Mouse (Mus musculus) inflammation-experienced regulatory T-cells, adult 6 months (primary cell): Measurements from ENCODE around the gene Kank4. TPM values are rescaled to one million over a fixed set of nuclear protein-coding genes. Genes with fewer than 3 reads are reported as not detected.
"Not testable (repeated sequence)": the region's sequence is repeated elsewhere in the genome, so short reads cannot be mapped to it uniquely, and the experiment has no call there.

Experiments
- ATAC-seq: one replicate; pipeline ENCODE4 v1.8.0; 2017
- polyA plus RNA-seq, 3 experiments: library from polyadenylated mRNA; unstranded; fragments of 100-300 nt; shearing (Covaris generic); gene quantifications; one replicate each; pipeline ENCODE4 v1.2.1; 2017

The Kank4 gene
- polyA plus RNA-seq, 3 experiments from 2014 or later: not detected

- ATAC-seq: no peak
Observed at GRCm38 (mm10) chr4:98773785-98774184, 43.6 kb downstream of the Kank4 start.

DNA sequence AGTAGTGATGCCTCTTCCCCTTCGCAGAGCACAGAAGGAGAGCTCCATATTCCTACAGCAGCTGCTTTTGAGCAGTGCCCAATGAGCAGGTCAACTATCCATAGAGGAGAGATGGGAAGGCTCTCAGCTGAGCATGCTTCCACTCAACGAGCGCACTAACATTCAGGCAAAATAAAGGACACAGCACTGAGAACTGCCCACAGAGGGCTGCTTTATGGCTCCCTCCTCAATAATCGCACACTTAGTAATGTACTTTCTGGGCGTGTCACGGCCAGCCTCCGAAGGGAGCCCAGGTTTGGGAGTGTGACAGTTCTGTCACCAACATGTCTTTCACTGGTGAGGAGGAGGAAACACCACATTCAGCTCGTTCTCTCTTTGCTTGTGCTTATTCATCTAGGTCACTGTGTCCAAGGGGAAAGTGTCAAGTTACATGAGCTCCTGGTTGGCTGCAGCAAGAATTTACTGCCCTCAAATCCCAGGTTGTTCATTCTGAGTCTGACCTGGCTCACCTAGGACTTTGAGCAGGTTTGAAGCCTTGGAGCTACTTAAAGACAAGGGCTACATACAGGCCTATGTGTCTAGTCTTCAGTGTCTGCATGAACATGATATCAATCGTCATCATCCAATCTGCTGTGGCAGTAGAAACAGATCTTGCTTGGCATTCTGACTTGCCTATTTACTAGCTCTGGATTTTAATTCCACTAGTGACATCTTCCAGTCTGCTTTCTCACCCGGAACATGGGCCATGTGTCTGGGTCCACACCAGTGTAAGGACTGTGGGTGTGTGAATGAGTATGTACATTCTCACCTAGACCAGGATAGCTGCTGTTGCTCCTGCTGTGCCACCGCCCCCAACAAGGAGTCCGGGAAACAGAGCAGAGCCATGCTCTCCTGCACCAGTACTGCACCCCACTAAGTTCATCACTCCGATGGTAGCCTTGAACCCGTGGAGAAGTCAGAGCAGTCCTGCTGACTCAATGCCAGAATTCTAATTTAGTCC is 49.9 kb downstream of the Kank4 start:
- ATAC-seq: no peak

- ATAC-seq: no peak
Observed at GRCm38 (mm10) chr4:98758872-98759518, 58.3 kb downstream of the Kank4 start.

DNA sequence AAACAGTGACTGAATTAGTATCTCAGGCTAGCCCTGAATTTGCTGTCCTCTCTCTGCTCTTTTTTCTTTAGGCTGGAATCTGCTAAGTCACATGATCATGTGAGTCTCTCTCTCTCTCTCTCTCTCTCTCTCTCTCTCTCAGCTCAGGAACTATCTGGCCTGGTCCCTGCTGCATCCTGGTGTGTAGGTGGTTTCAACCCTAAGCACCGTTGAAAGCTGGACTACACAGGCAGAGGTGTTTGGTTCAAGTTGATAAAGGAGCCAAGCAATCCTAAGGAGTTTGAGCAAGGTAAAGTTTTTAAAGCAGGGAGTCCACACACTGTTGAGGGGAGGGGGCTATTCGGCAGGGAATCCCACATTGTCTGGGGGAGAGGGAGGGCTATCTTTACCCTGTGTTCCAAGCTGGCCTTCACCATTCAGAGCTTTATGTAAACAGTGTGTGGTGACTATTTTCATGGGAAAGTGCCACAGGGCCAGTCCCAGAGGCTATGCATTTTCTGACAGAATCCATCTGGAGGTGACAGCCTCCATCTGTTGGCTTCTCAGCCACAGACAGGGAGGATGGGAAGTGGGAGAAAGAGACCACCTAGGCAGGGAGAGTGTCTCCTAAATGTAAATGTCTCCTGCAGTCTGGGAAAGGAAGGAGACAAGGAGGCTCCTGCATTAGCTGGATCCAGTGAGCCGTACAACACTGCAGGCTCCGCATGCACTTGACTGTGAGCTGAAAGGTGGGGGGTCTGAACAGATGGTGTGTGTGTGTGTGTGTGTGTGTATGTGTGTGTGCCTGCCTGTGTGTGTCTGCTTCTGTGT is 59.1 kb downstream of the Kank4 start:
- ATAC-seq: no peak

- ATAC-seq: no peak
Observed at GRCm38 (mm10) chr4:98756141-98756540, 61.2 kb downstream of the Kank4 start.

DNA sequence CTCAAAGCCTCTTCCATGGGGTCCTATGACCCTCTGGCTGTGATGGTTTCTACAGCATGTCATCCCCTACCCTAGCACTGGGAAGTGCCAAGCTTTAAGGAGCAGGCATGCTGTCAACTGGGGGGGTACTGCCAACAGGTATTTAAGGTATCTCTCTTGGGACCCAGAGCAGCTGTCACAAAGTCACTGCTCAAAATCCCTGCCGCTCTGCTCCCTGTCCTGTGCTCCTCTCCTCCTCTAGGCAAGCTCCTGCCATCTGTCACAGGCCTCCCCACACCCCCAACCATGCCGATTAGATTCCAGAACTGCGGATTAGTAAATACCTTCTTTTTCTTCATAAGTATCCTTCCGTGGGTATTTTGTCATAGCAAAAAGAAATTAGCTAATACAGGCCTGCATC is 62.9 kb downstream of the Kank4 start:
- ATAC-seq: no peak

GRCm38 (mm10) chr4:98743906-98744210 is 73.5 kb downstream of the Kank4 start:
- no peak for ATAC-seq

GRCm38 (mm10) chr4:98743209-98743905 is 74.0 kb downstream of the Kank4 start:
- ATAC-seq: no peak

GRCm38 (mm10) chr4:98739753-98740152 is 77.6 kb downstream of the Kank4 start:
- ATAC-seq: no peak

- no peak for ATAC-seq
Observed at GRCm38 (mm10) chr4:98733660-98734059, 83.7 kb downstream of the Kank4 start.

- no peak for ATAC-seq
Observed at GRCm38 (mm10) chr4:98728716-98729115, 88.6 kb downstream of the Kank4 start.

GRCm38 (mm10) chr4:98727959-98728347 is 89.4 kb downstream of the Kank4 start:
- no peak for ATAC-seq

DNA sequence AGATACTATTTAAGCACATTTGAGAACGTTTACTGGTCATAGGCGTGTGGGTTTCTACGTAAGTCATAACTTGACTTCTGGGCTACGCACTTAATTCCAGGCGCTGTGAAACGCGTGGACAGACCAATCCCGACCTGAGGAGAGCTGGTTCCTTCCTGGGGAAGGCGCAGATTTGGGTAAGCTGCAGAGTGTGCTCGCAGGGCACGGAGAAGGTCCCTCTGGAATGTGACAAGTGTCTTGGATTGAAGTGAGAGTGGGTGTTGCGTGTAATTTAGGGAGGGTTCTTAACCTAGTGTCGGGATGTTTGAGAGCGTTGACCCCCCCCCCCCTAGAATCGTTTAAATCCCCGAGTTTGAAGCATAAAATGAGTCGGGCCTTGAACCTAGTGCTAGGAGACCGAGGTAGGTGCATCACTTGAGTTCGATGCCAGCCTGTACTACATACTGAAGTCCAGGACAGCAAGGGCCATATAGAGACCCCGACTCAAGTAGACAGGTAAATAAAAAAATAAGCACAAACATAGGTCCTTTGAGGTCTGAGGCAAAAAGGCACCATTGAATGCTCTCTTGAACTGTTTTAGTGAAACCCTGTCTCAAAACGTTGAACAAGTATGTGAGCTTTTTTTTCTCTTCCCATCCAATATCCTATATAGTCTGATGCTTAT is 89.9 kb downstream of the Kank4 start:
- no peak for ATAC-seq

DNA sequence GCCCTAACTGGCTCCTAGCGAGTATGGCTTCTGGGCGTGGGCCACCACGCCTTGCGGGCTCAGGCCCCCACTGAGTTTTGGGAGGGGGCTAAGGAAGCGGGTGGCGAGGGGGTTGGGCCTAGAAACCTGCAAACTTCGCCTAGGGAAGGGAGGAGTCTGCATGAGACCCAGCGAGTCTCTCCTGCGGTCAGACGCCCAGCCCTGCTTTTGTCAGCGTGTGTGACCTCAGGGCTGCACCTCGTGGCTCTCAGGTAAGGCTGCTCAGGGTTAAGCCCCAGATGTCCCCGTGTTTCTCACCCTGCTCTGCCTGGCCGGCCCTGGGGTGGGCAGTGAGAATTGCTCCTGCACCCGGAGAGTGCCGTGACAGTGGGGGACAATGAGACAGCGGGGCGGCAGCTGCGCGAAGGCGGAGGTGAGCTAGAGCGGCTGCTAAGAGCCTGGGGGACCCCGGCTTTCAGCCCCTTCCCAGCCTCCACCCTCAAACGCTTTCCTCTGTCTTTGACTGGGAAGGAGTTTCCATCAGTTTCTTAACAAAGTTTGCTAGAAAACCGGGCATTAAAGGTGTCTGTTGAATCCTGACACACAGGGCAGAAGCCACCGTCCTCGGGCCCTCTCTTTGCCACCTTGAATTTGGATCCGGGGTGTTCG is 90.6 kb downstream of the Kank4 start, which contains the start of gene L1td1:
Gene L1td1 (plus strand): TSS at position 145 of the 648 bp plus-strand sequence.
- no peak for ATAC-seq

- no peak for ATAC-seq
Observed at GRCm38 (mm10) chr4:98725439-98725838, 91.9 kb downstream of the Kank4 start.

- ATAC-seq: not testable (repeated sequence)
Observed at GRCm38 (mm10) chr4:98724682-98725081, 92.7 kb downstream of the Kank4 start.

DNA sequence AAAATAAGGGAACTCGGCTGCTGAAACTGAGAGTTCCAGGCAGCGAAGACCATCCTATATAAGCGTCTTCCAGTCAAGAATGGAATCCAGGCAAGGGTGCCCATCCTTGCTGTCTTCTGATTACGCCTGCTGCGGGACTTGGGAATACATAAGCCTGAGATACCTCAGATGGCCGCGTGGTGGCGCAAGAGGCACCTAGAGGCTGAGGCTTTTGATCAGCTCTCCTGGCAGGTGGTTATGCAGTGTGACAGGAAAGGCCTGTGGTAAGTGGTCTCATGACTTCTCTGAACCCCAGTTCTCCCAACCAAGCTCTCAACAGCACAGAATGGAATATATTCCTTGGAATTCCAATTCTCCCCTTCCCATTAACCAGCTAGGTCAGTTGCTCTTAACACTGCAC is 94.9 kb downstream of the Kank4 start:
- ATAC-seq: peak; percentile 76

DNA sequence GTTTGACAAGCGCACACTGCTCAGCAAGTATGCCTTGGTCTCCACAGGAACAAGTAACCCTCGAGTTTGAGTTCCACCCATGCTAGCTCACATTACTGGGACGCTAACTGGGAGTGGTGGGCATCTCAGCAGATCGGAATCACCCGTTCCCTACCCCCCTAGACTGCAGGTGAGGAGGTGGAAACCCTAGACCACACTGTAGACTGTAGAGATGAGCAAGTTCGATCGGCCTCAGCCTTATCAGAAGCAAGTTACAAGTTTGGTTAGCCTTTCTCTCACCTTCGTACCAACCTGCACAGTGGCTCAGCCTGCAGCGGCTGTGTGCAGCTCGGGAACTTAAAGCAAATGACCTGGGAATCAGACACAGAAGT is 98.8 kb downstream of the Kank4 start:
- no peak for ATAC-seq

DNA sequence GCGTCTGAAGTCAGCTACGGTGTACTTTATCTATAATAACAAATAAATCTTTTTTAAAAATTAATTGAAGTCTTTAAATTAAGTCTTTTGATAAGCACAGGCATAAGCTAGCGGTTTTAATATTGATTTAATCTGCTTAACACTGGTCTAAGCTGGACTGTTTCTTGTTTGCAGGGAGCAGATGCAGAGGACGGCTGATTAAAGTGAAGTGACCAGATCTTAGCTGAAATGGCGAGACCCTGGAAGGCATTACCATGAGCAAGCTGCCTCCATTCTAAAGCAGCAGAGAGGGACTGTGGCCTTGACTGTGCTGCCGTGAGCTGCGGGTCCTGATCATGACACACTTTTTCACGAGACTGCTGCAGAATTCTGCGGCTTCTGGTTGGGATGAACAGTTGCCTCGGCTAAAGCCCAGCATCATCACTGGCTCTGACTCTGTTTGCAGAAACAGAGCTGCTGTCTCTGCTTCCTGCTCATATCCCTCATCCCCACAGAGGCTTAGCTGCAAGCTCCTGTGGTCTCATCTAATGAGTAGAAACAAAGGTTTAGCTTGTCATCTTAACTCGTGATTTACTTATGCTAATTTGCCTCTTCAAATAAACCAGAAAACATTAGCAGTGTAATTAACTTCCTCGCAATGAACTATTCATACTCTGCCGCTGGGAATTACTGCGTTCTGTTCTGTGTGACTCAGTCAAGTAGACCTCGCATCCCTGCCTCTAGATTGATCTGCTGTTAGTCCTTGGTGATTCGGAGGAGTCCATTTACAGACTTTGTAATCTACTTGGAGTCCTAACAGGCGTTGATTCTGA is 99.4 kb downstream of the Kank4 start:
- ATAC-seq: no peak

- ATAC-seq: no peak
Observed at GRCm38 (mm10) chr4:98710891-98711290, 106.4 kb downstream of the Kank4 start.
